Mouse (Mus musculus) myocyte (in vitro differentiated cells): ENCODE data around the gene Fam173a.

Source experiments
- CEBPB ChIP-seq: IDR thresholded peaks from 2 replicates; pipeline ENCODE4 v1.6.1; 2011; ENCODE audit warnings: mild to moderate bottlenecking, moderate library complexity; ENCODE audit not compliant: poor library complexity, insufficient read depth, severe bottlenecking
- E2F4 ChIP-seq: IDR thresholded peaks from one replicate; pipeline ENCODE4 v1.6.1; 2011; ENCODE audit warnings: mild to moderate bottlenecking, control low read depth, moderate library complexity; ENCODE audit not compliant: insufficient read depth
- MAX ChIP-seq: IDR thresholded peaks from one replicate; pipeline ENCODE4 v1.6.1; 2011; ENCODE audit warnings: low read depth, mild to moderate bottlenecking, control low read depth
- MYOD1 ChIP-seq, 3 experiments: IDR thresholded peaks; one replicate each; pipeline ENCODE4 v1.6.1; 2011; ENCODE audit warnings: control low read depth in 2 of 3, low read depth in 2 of 3, mild to moderate bottlenecking in 2 of 3, moderate library complexity in 1 of 3; ENCODE audit not compliant: insufficient read length in 2 of 3, control insufficient read depth in 1 of 3
- POLR2A ChIP-seq: IDR thresholded peaks from one replicate; pipeline ENCODE4 v1.6.1; 2011; ENCODE audit warnings: low read depth, mild to moderate bottlenecking, control low read depth, moderate library complexity; ENCODE audit not compliant: insufficient read length
- POLR2AphosphoS2 ChIP-seq: IDR thresholded peaks from one replicate; pipeline ENCODE4 v1.6.1; 2011; ENCODE audit warnings: low read depth, control low read depth; ENCODE audit not compliant: insufficient read length
- REST ChIP-seq: IDR thresholded peaks from one replicate; pipeline ENCODE4 v1.6.1; 2011; ENCODE audit warnings: mild to moderate bottlenecking, control low read depth, moderate library complexity; ENCODE audit not compliant: insufficient read depth, insufficient read length
- TCF12 ChIP-seq: IDR thresholded peaks from one replicate; pipeline ENCODE4 v1.6.1; 2011; ENCODE audit warnings: mild to moderate bottlenecking, control low read depth; ENCODE audit not compliant: poor library complexity, insufficient read depth, severe bottlenecking
- TCF3 ChIP-seq: IDR thresholded peaks from one replicate; pipeline ENCODE4 v1.6.1; 2011; ENCODE audit warnings: low read depth, control low read depth; ENCODE audit not compliant: insufficient read length
- USF1 ChIP-seq: IDR thresholded peaks from one replicate; pipeline ENCODE4 v1.6.1; 2011; ENCODE audit warnings: low read depth, mild to moderate bottlenecking, control low read depth, moderate library complexity

- TF ChIP-seq USF1 (no peak), MYOD1 (IDR thresholded peaks at IDR 0.05; ENCODE audit: control insufficient read depth in 1 of 3, insufficient read length in 2 of 3, low read depth in 2 of 3) (no peak), POLR2A (no peak), MAX (no peak), REST (no peak), TCF3 (no peak), POLR2AphosphoS2 (peak; percentile 34), E2F4 (no peak), CEBPB (no peak), TCF12 (no peak)
These were observed 44.8 kb upstream of the Fam173a start for GRCm38 (mm10) chr17:25837533-25837932.
